Mouse (Mus musculus): ENCODE results near the gene Tyw3. TPM values are rescaled to one million over a fixed set of nuclear protein-coding genes. Genes with fewer than 3 reads are reported as not detected.

Tyw3 gene
- total RNA-seq, 1 experiment = 20.7 TPM

DNA sequence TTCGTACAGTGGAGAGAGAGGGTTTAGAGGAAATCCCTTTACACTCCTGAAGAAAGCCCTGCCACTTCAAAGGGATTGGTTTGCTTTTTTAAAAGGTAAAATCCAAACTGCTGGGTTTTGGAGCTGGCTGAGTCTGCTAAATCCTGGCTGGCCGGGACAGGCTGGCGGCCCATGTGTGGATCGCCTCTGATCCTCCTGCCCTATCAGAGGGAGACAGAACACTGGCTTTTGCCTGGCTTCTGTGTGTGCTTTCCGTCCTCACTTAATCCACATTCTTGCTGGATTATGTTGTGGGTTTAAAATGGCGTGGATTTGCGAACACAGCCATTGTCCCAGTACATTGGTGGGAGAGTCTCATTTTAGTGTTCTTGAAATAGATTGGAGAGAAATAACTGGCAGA, 18.4 kb upstream of the Tyw3 start:
- in situ Hi-C loops (cut with MboI; ENCODE audit: low sequenced_read_pairs in 2 of 2, unreplicated experiment in 2 of 2) = no loop called here
- no peak for TF ChIP-seq MAFK (IDR thresholded peaks at IDR 0.05; ENCODE audit: insufficient read depth, low read depth, low read length)
- TF ChIP-seq HCFC1 (IDR thresholded peaks at IDR 0.05; ENCODE audit: borderline replicate concordance, insufficient read depth, low read length) = no peak
- no peak for TF ChIP-seq ZNF384 (IDR thresholded peaks at IDR 0.05; ENCODE audit: low read depth, low read length)
- no peak for TF ChIP-seq CHD2 (IDR thresholded peaks at IDR 0.05; ENCODE audit: low read depth, low read length)
- H3K9me3 ChIP-seq (ENCODE audit: control insufficient read depth, insufficient read depth, low read depth, low read length) = no peaks in the 10 kb centered on the region
- no peak overlapping the region for H3K27ac ChIP-seq (ENCODE audit: insufficient read depth, low read depth, low read length, poor library complexity, severe bottlenecking)
- no peak overlapping the region for H3K9ac ChIP-seq (ENCODE audit: insufficient read depth, low read depth, low read length, poor library complexity, severe bottlenecking)
- no peak for DNase-seq (ENCODE audit: low read depth, low spot score)
- H3K4me1 ChIP-seq (ENCODE audit: control insufficient read depth in 2 of 2, insufficient read depth in 2 of 2, low read length in 2 of 2, poor library complexity in 1 of 2) = no peaks in the 10 kb centered on the region
- H3K36me3 ChIP-seq (ENCODE audit: control insufficient read depth, insufficient read depth, low read length, poor library complexity, severe bottlenecking) = peaks cover 12% of the 10 kb centered on the region; the same call in 1 of the 2 replicates
- no peak overlapping the region for H3K4me3 ChIP-seq (ENCODE audit: insufficient read depth in 1 of 2, low read depth in 1 of 2, low read length in 2 of 2, poor library complexity in 1 of 2, severe bottlenecking in 1 of 2)

DNA sequence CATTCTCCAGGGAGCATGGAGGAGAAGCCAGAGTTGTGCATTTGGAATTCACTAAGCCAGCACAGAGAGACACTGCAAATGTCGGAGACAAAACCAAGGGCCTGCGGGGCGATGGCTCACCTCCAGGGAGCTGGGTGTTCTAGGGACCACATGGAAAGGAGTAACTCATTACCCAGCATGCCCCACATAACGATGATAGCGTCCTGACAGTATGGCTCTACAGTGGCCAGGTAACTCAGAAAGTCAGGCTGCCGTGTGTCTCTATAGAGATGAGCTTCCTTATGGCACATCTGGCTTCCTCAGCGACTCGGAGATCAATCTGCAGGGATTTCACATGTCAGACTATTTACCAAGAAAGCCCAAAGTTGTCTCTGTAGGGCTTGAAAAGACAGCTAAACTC, 17.9 kb upstream of the Tyw3 start:
- H3K4me1 ChIP-seq (ENCODE audit: control insufficient read depth in 2 of 2, insufficient read depth in 2 of 2, low read length in 2 of 2, poor library complexity in 1 of 2) = no peaks in the 10 kb centered on the region
- no peak overlapping the region for H3K9ac ChIP-seq (ENCODE audit: insufficient read depth, low read depth, low read length, poor library complexity, severe bottlenecking)
- H3K4me3 ChIP-seq (ENCODE audit: insufficient read depth in 1 of 2, low read depth in 1 of 2, low read length in 2 of 2, poor library complexity in 1 of 2, severe bottlenecking in 1 of 2) = no peak overlapping the region
- no peak for DNase-seq (ENCODE audit: low read depth, low spot score)
- TF ChIP-seq ZC3H11A (IDR thresholded peaks at IDR 0.05; ENCODE audit: borderline replicate concordance, low read depth, low read length) (no peak), CHD2 (IDR thresholded peaks at IDR 0.05; ENCODE audit: low read depth, low read length) (no peak), HCFC1 (IDR thresholded peaks at IDR 0.05; ENCODE audit: borderline replicate concordance, insufficient read depth, low read length) (no peak), MAFK (IDR thresholded peaks at IDR 0.05; ENCODE audit: insufficient read depth, low read depth, low read length) (no peak)
- no peak overlapping the region for H3K27ac ChIP-seq (ENCODE audit: insufficient read depth, low read depth, low read length, poor library complexity, severe bottlenecking)
- in situ Hi-C loops (cut with MboI; ENCODE audit: low sequenced_read_pairs in 2 of 2, unreplicated experiment in 2 of 2) = no loop called here
- H3K36me3 ChIP-seq (ENCODE audit: control insufficient read depth, insufficient read depth, low read length, poor library complexity, severe bottlenecking) = peaks cover 12% of the 10 kb centered on the region; the same call in 1 of the 2 replicates
- H3K9me3 ChIP-seq (ENCODE audit: control insufficient read depth, insufficient read depth, low read depth, low read length) = no peaks in the 10 kb centered on the region

- H3K9ac ChIP-seq (ENCODE audit: insufficient read depth, low read depth, low read length, poor library complexity, severe bottlenecking) = no peak overlapping the region
- no peaks in the 10 kb centered on the region for H3K4me1 ChIP-seq (ENCODE audit: control insufficient read depth in 2 of 2, insufficient read depth in 2 of 2, low read length in 2 of 2, poor library complexity in 1 of 2)
- in situ Hi-C loops (cut with MboI; ENCODE audit: low sequenced_read_pairs in 2 of 2, unreplicated experiment in 2 of 2) = no loop called here
- no peak for TF ChIP-seq CHD2 (IDR thresholded peaks at IDR 0.05; ENCODE audit: low read depth, low read length)
- TF ChIP-seq ZC3H11A (IDR thresholded peaks at IDR 0.05; ENCODE audit: borderline replicate concordance, low read depth, low read length) = no peak
- no peak for TF ChIP-seq HCFC1 (IDR thresholded peaks at IDR 0.05; ENCODE audit: borderline replicate concordance, insufficient read depth, low read length)
- no peaks in the 10 kb centered on the region for H3K9me3 ChIP-seq (ENCODE audit: control insufficient read depth, insufficient read depth, low read depth, low read length)
- peak; percentile 51 for DNase-seq (ENCODE audit: low read depth, low spot score)
- peaks cover 12% of the 10 kb centered on the region; the same call in 1 of the 2 replicates for H3K36me3 ChIP-seq (ENCODE audit: control insufficient read depth, insufficient read depth, low read length, poor library complexity, severe bottlenecking)
- H3K27ac ChIP-seq (ENCODE audit: insufficient read depth, low read depth, low read length, poor library complexity, severe bottlenecking) = no peak overlapping the region
- H3K4me3 ChIP-seq (ENCODE audit: insufficient read depth in 1 of 2, low read depth in 1 of 2, low read length in 2 of 2, poor library complexity in 1 of 2, severe bottlenecking in 1 of 2) = no peak overlapping the region
Observed at GRCm38 (mm10) chr3:154611888-154612287, 15.0 kb upstream of the Tyw3 start.

GRCm38 (mm10) chr3:154607896-154608295, 11.0 kb upstream of the Tyw3 start:
- no peaks in the 10 kb centered on the region for H3K9me3 ChIP-seq (ENCODE audit: control insufficient read depth, insufficient read depth, low read depth, low read length)
- no peak overlapping the region for H3K9ac ChIP-seq (ENCODE audit: insufficient read depth, low read depth, low read length, poor library complexity, severe bottlenecking)
- no peak overlapping the region for H3K27ac ChIP-seq (ENCODE audit: insufficient read depth, low read depth, low read length, poor library complexity, severe bottlenecking)
- DNase-seq (ENCODE audit: low read depth, low spot score) = no peak
- no peak overlapping the region for H3K4me3 ChIP-seq (ENCODE audit: insufficient read depth in 1 of 2, low read depth in 1 of 2, low read length in 2 of 2, poor library complexity in 1 of 2, severe bottlenecking in 1 of 2)
- no peaks in the 10 kb centered on the region for H3K4me1 ChIP-seq (ENCODE audit: control insufficient read depth in 2 of 2, insufficient read depth in 2 of 2, low read length in 2 of 2, poor library complexity in 1 of 2)
- peaks cover 12% of the 10 kb centered on the region; the same call in 1 of the 2 replicates for H3K36me3 ChIP-seq (ENCODE audit: control insufficient read depth, insufficient read depth, low read length, poor library complexity, severe bottlenecking)
- no peak for TF ChIP-seq CHD2 (IDR thresholded peaks at IDR 0.05; ENCODE audit: low read depth, low read length)
- in situ Hi-C loops (cut with MboI; ENCODE audit: low sequenced_read_pairs in 2 of 2, unreplicated experiment in 2 of 2) = no loop called here

DNA sequence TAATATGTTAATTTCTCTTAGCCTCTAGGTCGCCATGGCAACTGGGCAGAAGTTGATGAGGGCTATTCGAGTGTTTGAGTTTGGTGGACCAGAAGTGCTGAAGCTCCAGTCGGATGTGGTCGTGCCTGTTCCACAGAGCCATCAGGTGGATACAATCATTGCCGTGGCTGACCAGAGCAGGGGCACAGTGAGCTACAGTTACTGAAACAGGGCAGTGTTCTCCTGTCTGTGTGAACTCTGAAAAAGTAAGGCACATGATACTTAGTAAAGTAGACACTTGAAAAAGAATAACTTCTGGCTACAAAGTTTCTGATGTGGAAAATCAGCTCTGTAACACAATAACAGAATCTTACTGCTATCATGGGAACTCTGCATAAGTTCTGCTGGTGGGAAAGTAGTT, 8.0 kb upstream of the Tyw3 start:
- H3K4me1 ChIP-seq (ENCODE audit: control insufficient read depth in 2 of 2, insufficient read depth in 2 of 2, low read length in 2 of 2, poor library complexity in 1 of 2) = no peaks in the 10 kb centered on the region
- no peak overlapping the region for H3K27ac ChIP-seq (ENCODE audit: insufficient read depth, low read depth, low read length, poor library complexity, severe bottlenecking)
- peaks cover 2% of the 10 kb centered on the region; the same call in 1 of the 2 replicates for H3K36me3 ChIP-seq (ENCODE audit: control insufficient read depth, insufficient read depth, low read length, poor library complexity, severe bottlenecking)
- no peak overlapping the region for H3K9ac ChIP-seq (ENCODE audit: insufficient read depth, low read depth, low read length, poor library complexity, severe bottlenecking)
- TF ChIP-seq ZNF384 (IDR thresholded peaks at IDR 0.05; ENCODE audit: low read depth, low read length) = no peak
- no peak for TF ChIP-seq CHD2 (IDR thresholded peaks at IDR 0.05; ENCODE audit: low read depth, low read length)
- TF ChIP-seq MAFK (IDR thresholded peaks at IDR 0.05; ENCODE audit: insufficient read depth, low read depth, low read length) = no peak
- TF ChIP-seq ZC3H11A (IDR thresholded peaks at IDR 0.05; ENCODE audit: borderline replicate concordance, low read depth, low read length) = no peak
- TF ChIP-seq HCFC1 (IDR thresholded peaks at IDR 0.05; ENCODE audit: borderline replicate concordance, insufficient read depth, low read length) = no peak
- no peak overlapping the region for H3K4me3 ChIP-seq (ENCODE audit: insufficient read depth in 1 of 2, low read depth in 1 of 2, low read length in 2 of 2, poor library complexity in 1 of 2, severe bottlenecking in 1 of 2)
- DNase-seq (ENCODE audit: low read depth, low spot score) = no peak
- in situ Hi-C loops (cut with MboI; ENCODE audit: low sequenced_read_pairs in 2 of 2, unreplicated experiment in 2 of 2) = no loop called here
- H3K9me3 ChIP-seq (ENCODE audit: control insufficient read depth, insufficient read depth, low read depth, low read length) = no peaks in the 10 kb centered on the region

Measured in ES-E14 (cell line).